Mouse (Mus musculus) lung, adult 2 months (tissue): Measurements from ENCODE around the gene Olfr77.

Experiments used
- CTCF ChIP-seq: fragments of 200-500 bp; IDR thresholded peaks from 2 replicates; pipeline ENCODE4 v1.5.1; 2011; ENCODE audit warnings: mild to moderate bottlenecking, low read length, control low read depth; ENCODE audit not compliant: insufficient read depth
- POLR2A ChIP-seq: fragments of 200-500 bp; IDR thresholded peaks from 2 replicates; pipeline ENCODE4 v1.6.1; 2011; ENCODE audit warnings: low read depth, mild to moderate bottlenecking, control low read depth, low read length, borderline replicate concordance; ENCODE audit errors: extremely low read depth

- TF ChIP-seq CTCF (no peak), POLR2A (no peak)
These were observed 28.8 kb upstream of the Olfr77 start, which contains the start of gene Olfr862 for GRCm38 (mm10) chr9:19887904-19888303.
